Mouse (Mus musculus): ENCODE results near the gene Comp. TPM values are rescaled to one million over a fixed set of nuclear protein-coding genes. Genes with fewer than 3 reads are reported as not detected.

The Comp gene
- total and polyA plus RNA-seq, 3 experiments: 0.15 TPM; not detected in 2

- no peak overlapping the region for H3K4me3 ChIP-seq (ENCODE audit: low read depth, low read length)
- DNase-seq (ENCODE audit: low spot score) (no peak), ATAC-seq (ENCODE audit: extremely low read depth, insufficient number of reproducible peaks, low FRiP score, poor library complexity, severe bottlenecking) (no peak)
- peaks cover under 1% of the 10 kb centered on the region; the same call in 1 of the 2 replicates for H3K9me3 ChIP-seq (replicated peaks)
- no peaks in the 10 kb centered on the region for H3K27me3 ChIP-seq (ENCODE audit: insufficient read depth, low read length)
- H3K36me3 ChIP-seq (replicated peaks): peaks cover 76% of the 10 kb centered on the region
- TF ChIP-seq CTCF (IDR thresholded peaks at IDR 0.05; ENCODE audit: low read depth, low read length) (no peak), GATA2 (IDR thresholded peaks at IDR 0.05; ENCODE audit: borderline replicate concordance, low read depth, low read length) (no peak), GATA1 (IDR thresholded peaks at IDR 0.05; ENCODE audit: borderline replicate concordance, low read length) (no peak), POLR2AphosphoS5 (IDR thresholded peaks at IDR 0.05; ENCODE audit: insufficient replicate concordance, low read depth, low read length) (no peak), TAL1 (conservative IDR thresholded peaks at IDR 0.05; ENCODE audit: low read depth, low read length) (no peak)
- H3K4me1 ChIP-seq (ENCODE audit: insufficient read depth, low read depth, low read length): peaks cover 63% of the 10 kb centered on the region
Observed at GRCm38 (mm10) chr8:70409455-70409871, 36.1 kb downstream of the Comp start.

GRCm38 (mm10) chr8:70410281-70410680 is 36.9 kb downstream of the Comp start:
- TF ChIP-seq GATA2 (IDR thresholded peaks at IDR 0.05; ENCODE audit: borderline replicate concordance, low read depth, low read length) (no peak), GATA1 (IDR thresholded peaks at IDR 0.05; ENCODE audit: borderline replicate concordance, low read length) (no peak), CTCF (IDR thresholded peaks at IDR 0.05; ENCODE audit: low read depth, low read length) (no peak)
- H3K4me1 ChIP-seq (ENCODE audit: insufficient read depth, low read depth, low read length): peaks cover 66% of the 10 kb centered on the region

GRCm38 (mm10) chr8:70414310-70414946 is 41.1 kb downstream of the Comp start:
- DNase-seq (ENCODE audit: low spot score) (no peak), ATAC-seq (ENCODE audit: extremely low read depth, insufficient number of reproducible peaks, low FRiP score, poor library complexity, severe bottlenecking) (no peak)
- Histone ChIP-seq H3K36me3 (replicated peaks) (peaks cover 59% of the 10 kb centered on the region), H3K27me3 (ENCODE audit: insufficient read depth, low read length) (no peaks in the 10 kb centered on the region), H3K4me3 (ENCODE audit: low read depth, low read length) (no peak overlapping the region; the same call in 1 of the 2 replicates), H3K9me3 (replicated peaks) (no peaks in the 10 kb centered on the region), H3K4me1 (ENCODE audit: insufficient read depth, low read depth, low read length) (peaks cover 71% of the 10 kb centered on the region)
- TF ChIP-seq CTCF (IDR thresholded peaks at IDR 0.05; ENCODE audit: low read depth, low read length) (no peak), TAL1 (conservative IDR thresholded peaks at IDR 0.05; ENCODE audit: low read depth, low read length) (no peak), GATA2 (IDR thresholded peaks at IDR 0.05; ENCODE audit: borderline replicate concordance, low read depth, low read length) (no peak), GATA1 (IDR thresholded peaks at IDR 0.05; ENCODE audit: borderline replicate concordance, low read length) (no peak), POLR2AphosphoS5 (IDR thresholded peaks at IDR 0.05; ENCODE audit: insufficient replicate concordance, low read depth, low read length) (no peak)

More at GRCm38 (mm10) chr8:70410281-70410680, 36.9 kb downstream of the Comp start:
- Histone ChIP-seq H3K27me3 (ENCODE audit: insufficient read depth, low read length) (no peaks in the 10 kb centered on the region), H3K9me3 (replicated peaks) (no peaks in the 10 kb centered on the region), H3K36me3 (replicated peaks) (peaks cover 72% of the 10 kb centered on the region), H3K4me3 (ENCODE audit: low read depth, low read length) (no peak overlapping the region)
- no peak for DNase-seq (ENCODE audit: low spot score)
- ATAC-seq (ENCODE audit: extremely low read depth, insufficient number of reproducible peaks, low FRiP score, poor library complexity, severe bottlenecking): no peak

- no peak for TF ChIP-seq TAL1 (conservative IDR thresholded peaks at IDR 0.05; ENCODE audit: low read depth, low read length)
- TF ChIP-seq CTCF (IDR thresholded peaks at IDR 0.05; ENCODE audit: low read depth, low read length): peak; percentile 37
- TF ChIP-seq GATA1 (IDR thresholded peaks at IDR 0.05; ENCODE audit: borderline replicate concordance, low read length): no peak
- Histone ChIP-seq H3K27me3 (ENCODE audit: insufficient read depth, low read length) (no peaks in the 10 kb centered on the region; the same call in 1 of the 2 replicates), H3K4me1 (ENCODE audit: insufficient read depth, low read depth, low read length) (peaks cover 81% of the 10 kb centered on the region), H3K36me3 (replicated peaks) (peaks cover 63% of the 10 kb centered on the region), H3K4me3 (ENCODE audit: low read depth, low read length) (no peak overlapping the region), H3K9me3 (replicated peaks) (no peaks in the 10 kb centered on the region)
- DNase-seq (ENCODE audit: low spot score): no peak
- no peak for ATAC-seq (ENCODE audit: extremely low read depth, insufficient number of reproducible peaks, low FRiP score, poor library complexity, severe bottlenecking)
Observed at GRCm38 (mm10) chr8:70415540-70416451, 42.4 kb downstream of the Comp start.

- H3K4me1 ChIP-seq (ENCODE audit: insufficient read depth, low read depth, low read length): peaks cover 85% of the 10 kb centered on the region
Observed at GRCm38 (mm10) chr8:70416941-70417340, 43.6 kb downstream of the Comp start.

GRCm38 (mm10) chr8:70417914-70418313 is 44.6 kb downstream of the Comp start:
- Histone ChIP-seq H3K4me1 (ENCODE audit: insufficient read depth, low read depth, low read length) (peaks cover 91% of the 10 kb centered on the region), H3K9me3 (replicated peaks) (no peaks in the 10 kb centered on the region), H3K27me3 (ENCODE audit: insufficient read depth, low read length) (no peaks in the 10 kb centered on the region; the same call in 1 of the 2 replicates), H3K36me3 (replicated peaks) (peaks cover 54% of the 10 kb centered on the region), H3K4me3 (ENCODE audit: low read depth, low read length) (no peak overlapping the region)
- no peak for DNase-seq (ENCODE audit: low spot score)
- no peak for TF ChIP-seq CTCF (IDR thresholded peaks at IDR 0.05; ENCODE audit: low read depth, low read length)
- ATAC-seq (ENCODE audit: extremely low read depth, insufficient number of reproducible peaks, low FRiP score, poor library complexity, severe bottlenecking): no peak

More at GRCm38 (mm10) chr8:70416941-70417340, 43.6 kb downstream of the Comp start:
- no peak for TF ChIP-seq GATA2 (IDR thresholded peaks at IDR 0.05; ENCODE audit: borderline replicate concordance, low read depth, low read length)
- no peak for TF ChIP-seq CTCF (IDR thresholded peaks at IDR 0.05; ENCODE audit: low read depth, low read length)
- no peak for TF ChIP-seq TAL1 (conservative IDR thresholded peaks at IDR 0.05; ENCODE audit: low read depth, low read length)
- no peak for TF ChIP-seq POLR2AphosphoS5 (IDR thresholded peaks at IDR 0.05; ENCODE audit: insufficient replicate concordance, low read depth, low read length)
- no peak for TF ChIP-seq GATA1 (IDR thresholded peaks at IDR 0.05; ENCODE audit: borderline replicate concordance, low read length)
- DNase-seq (ENCODE audit: low spot score) (no peak), ATAC-seq (ENCODE audit: extremely low read depth, insufficient number of reproducible peaks, low FRiP score, poor library complexity, severe bottlenecking) (no peak)
- H3K4me3 ChIP-seq (ENCODE audit: low read depth, low read length): no peak overlapping the region
- no peaks in the 10 kb centered on the region for H3K9me3 ChIP-seq (replicated peaks)
- peaks cover 60% of the 10 kb centered on the region for H3K36me3 ChIP-seq (replicated peaks)
- H3K27me3 ChIP-seq (ENCODE audit: insufficient read depth, low read length): no peaks in the 10 kb centered on the region; the same call in 1 of the 2 replicates

Measured in G1E (cell line).